Mouse (Mus musculus): ENCODE measurements around the gene Gm5089. TPM values are rescaled to one million over a fixed set of nuclear protein-coding genes. Genes with fewer than 3 reads are reported as not detected.
A peak's percentile ranks its signal among the peaks of the same experiment; 100 is the strongest.

Gene Gm5089
- total RNA-seq, 2 experiments from 2014 or later, result 0.16 TPM; not detected in 1

DNA sequence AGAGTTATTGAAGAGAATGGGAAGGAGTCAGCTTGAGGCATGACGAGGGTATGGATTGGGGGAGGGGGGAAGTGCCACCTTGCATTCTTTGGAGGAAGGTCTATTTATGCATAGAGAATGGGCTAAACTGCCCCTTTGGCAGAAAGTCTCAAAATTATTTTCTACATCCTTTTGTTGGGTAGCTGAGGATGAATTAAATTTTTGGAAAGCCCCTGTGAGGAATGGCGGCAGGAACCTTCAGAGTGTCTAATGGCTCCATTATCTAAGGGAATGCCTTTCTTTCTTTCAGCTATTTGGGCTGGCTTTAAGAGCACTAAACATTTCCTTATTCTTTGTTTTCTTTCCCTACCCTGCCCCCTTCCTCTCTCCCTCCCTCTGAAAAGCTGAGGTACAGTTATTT lies 29.4 kb upstream of the Gm5089 start:
- intact Hi-C loops (cut with DNase I), result no loop called here
- DNase-seq (ENCODE audit: extremely low spot score in 1 of 2, low spot score in 2 of 2), result no peak

GRCm38 (mm10) chr14:122479461-122480109 lies 28.7 kb upstream of the Gm5089 start:
- no peak for DNase-seq (ENCODE audit: extremely low spot score in 1 of 2, low spot score in 2 of 2)
- intact Hi-C loops (cut with DNase I), result loop anchor here (5.0 kb wide), 2 partner anchors 97 to 252 kb away; no protein-coding TSS in a partner anchor

- intact Hi-C loops (cut with DNase I), result loop anchor here (5.0 kb wide), 2 partner anchors 96 to 251 kb away; no protein-coding TSS in a partner anchor
- DNase-seq (ENCODE audit: extremely low spot score in 1 of 2, low spot score in 2 of 2), result peak in 1 of 2 experiments; percentile 48
Measured at GRCm38 (mm10) chr14:122478574-122479011, 27.7 kb upstream of the Gm5089 start.

DNA sequence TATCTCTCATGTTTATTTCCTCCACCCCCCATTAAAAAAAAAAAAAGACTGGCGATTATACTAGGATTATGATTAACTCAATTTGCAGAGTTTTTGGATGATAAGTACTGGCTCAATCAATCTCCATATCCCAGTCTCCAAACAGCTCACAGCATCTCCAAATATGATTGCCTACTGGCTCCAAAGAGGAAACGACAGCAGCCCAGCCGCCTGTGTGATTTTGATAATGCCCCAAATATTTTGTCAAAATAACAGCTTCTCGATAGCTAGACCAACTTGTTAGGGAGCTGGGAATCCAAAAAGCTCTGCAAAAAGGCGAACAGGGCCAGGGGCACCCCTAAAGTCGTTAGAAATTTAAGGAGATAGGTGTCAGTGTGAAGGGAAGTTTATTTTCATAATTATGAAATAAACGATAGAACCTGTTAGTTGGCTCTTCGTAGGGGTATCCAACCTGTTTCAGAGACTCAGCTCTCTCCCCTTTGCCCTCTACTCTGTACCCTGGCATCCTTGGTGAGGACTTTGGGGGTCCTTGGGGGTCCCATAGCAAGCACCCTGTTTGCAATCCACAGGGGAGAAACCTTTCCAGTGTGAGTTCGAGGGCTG lies 27.2 kb upstream of the Gm5089 start:
- intact Hi-C loops (cut with DNase I), result loop anchor here (5.0 kb wide), 2 partner anchors 96 to 251 kb away; no protein-coding TSS in a partner anchor
- DNase-seq (ENCODE audit: extremely low spot score in 1 of 2, low spot score in 2 of 2), result no peak

DNA sequence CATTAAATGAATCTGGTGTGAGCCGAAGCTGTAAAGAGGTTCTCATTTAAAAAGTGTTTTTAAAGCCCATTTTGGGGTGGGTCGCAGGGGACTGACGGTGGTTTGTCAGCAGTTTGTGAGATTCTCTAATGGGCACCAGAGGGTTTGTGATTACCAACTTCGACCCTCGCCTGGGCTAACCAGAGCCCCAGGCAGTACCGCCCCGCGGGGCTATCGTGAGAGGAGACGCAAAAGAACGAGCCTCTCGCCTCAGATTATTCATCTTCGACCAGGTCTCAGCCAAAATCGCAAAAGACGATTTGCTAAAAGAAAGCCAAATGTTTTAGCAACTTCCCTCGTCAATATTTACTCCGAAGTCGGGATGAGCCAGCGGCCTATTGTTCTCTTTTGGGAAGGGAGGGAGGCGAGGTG lies 26.4 kb upstream of the Gm5089 start:
- no peak for DNase-seq (ENCODE audit: extremely low spot score in 1 of 2, low spot score in 2 of 2)
- intact Hi-C loops (cut with DNase I), result loop anchor here (5.0 kb wide), 2 partner anchors 95 to 250 kb away; no protein-coding TSS in a partner anchor

- intact Hi-C loops (cut with DNase I), result loop anchor here (5.0 kb wide), 2 partner anchors 95 to 250 kb away; no protein-coding TSS in a partner anchor
- no peak for DNase-seq (ENCODE audit: extremely low spot score in 1 of 2, low spot score in 2 of 2)
Measured at GRCm38 (mm10) chr14:122476822-122477215, 25.9 kb upstream of the Gm5089 start.

GRCm38 (mm10) chr14:122476041-122476821 lies 25.3 kb upstream of the Gm5089 start:
- intact Hi-C loops (cut with DNase I), result loop anchor here (5.0 kb wide), 2 partner anchors 94 to 249 kb away; no protein-coding TSS in a partner anchor
- peak in 1 of 2 experiments; percentile 39 for DNase-seq (ENCODE audit: extremely low spot score in 1 of 2, low spot score in 2 of 2)

DNA sequence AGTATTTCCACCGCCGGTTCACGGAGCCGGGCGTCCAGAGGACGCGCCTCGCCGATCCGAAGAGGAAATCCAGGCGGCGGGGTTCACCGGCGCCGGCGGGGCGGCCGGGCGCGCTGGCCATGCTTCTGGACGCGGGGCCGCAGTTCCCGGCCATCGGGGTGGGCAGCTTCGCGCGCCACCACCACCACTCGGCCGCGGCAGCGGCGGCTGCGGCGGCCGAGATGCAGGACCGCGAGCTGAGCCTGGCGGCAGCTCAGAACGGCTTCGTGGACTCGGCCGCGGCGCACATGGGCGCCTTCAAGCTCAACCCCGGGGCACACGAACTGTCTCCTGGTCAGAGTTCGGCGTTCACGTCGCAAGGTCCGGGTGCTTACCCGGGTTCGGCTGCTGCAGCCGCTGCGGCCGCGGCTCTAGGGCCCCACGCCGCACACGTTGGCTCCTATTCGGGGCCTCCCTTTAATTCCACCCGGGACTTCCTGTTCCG lies 24.7 kb upstream of the Gm5089 start:
- intact Hi-C loops (cut with DNase I), result loop anchor here (5.0 kb wide), 2 partner anchors 93 to 248 kb away; no protein-coding TSS in a partner anchor
- DNase-seq (ENCODE audit: extremely low spot score in 1 of 2, low spot score in 2 of 2), result no peak

DNA sequence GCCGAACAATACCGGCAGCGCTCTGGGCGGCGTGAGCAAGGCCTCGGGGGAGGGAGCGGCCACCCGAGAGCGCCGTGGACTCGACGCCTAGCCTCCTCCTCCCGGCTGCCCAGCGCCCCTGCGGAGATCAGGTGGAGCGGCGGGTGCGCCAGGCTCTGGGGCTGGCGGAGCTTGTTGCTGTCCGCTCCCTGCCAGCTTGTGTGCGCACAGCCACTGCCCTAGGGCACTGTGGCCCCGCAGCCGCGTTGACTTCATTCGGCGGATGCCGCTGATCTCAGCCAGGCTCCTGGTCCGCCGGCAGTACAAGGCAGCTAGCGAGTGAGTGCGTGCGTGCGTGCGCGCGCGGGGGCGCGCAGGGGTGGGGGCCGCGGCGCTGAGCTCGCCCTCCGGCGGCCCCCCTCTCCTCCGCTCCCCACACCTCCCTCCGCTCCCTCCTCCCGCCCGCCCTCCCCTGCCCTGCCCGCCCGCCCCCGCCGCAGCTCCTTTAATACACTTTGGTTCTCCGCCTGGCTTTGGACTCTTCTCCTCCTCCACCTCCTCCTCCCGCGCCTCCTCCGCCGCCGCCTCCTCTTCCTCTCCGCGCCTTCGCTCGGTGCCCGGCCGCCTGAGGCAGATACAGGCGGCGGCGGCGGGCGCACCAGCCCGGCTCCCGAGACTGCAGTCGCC lies 24.1 kb upstream of the Gm5089 start, which contains the start of gene Zic2:
TSS of gene Zic2 (plus strand) at position 545 of the 666 bp plus-strand sequence.
- DNase-seq (ENCODE audit: extremely low spot score in 1 of 2, low spot score in 2 of 2), result peak in 1 of 2 experiments; percentile 92

GRCm38 (mm10) chr14:122474041-122474890 lies 23.4 kb upstream of the Gm5089 start:
- peak in 1 of 2 experiments; percentile 92 for DNase-seq (ENCODE audit: extremely low spot score in 1 of 2, low spot score in 2 of 2)
- intact Hi-C loops (cut with DNase I), result no loop called here

More for the DNA sequence above, 24.1 kb upstream of the Gm5089 start, which contains the start of gene Zic2:
- intact Hi-C loops (cut with DNase I), result loop anchor here (5.0 kb wide), 2 partner anchors 93 to 248 kb away; no protein-coding TSS in a partner anchor

GRCm38 (mm10) chr14:122473211-122473751 lies 22.4 kb upstream of the Gm5089 start:
- intact Hi-C loops (cut with DNase I), result no loop called here
- DNase-seq (ENCODE audit: extremely low spot score in 1 of 2, low spot score in 2 of 2), result peak in 1 of 2 experiments; percentile 19

DNA sequence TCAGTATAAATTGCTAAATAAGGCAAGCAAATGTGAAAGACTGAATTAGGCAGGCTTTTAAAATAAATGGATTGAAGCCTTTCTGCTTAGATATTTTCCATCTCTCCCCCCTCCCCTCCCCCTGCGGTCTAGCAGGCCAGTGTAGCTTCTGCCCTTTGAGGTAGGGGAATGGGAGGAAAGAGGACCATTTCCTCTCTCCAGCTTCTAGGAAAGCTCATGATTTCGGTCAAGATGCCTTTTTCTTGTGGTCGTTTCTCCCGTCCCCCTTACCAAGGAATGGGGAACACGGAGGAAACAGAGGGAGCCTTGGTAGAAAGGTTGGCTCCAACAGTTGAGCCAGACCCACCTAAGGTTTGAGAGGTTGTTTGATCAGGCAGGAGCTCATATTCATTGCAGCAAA lies 21.7 kb upstream of the Gm5089 start:
- intact Hi-C loops (cut with DNase I), result no loop called here
- no peak for DNase-seq (ENCODE audit: extremely low spot score in 1 of 2, low spot score in 2 of 2)

DNA sequence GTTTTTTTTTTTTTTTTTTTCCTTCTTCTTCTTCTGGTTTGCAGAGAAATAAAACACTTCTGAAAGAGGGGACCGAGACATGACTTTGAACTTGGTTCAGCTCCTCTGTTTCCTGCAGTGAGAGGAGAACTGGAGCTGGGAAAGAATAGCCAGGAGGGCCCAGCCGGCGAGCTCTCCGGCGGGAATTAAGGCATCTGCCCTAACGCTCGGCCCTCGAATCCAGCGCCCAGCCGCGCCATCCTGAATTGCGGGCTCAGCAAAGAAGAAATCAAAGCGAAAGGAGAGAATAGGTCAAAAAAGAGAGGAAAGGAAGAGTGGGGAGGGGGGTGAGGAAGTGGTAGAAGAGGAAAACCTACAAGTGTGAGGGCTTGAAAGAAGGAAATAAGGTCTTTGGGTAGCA lies 21.2 kb upstream of the Gm5089 start:
- DNase-seq (ENCODE audit: extremely low spot score in 1 of 2, low spot score in 2 of 2), result no peak
- intact Hi-C loops (cut with DNase I), result no loop called here

- peak in 1 of 2 experiments; percentile 37 for DNase-seq (ENCODE audit: extremely low spot score in 1 of 2, low spot score in 2 of 2)
- intact Hi-C loops (cut with DNase I), result no loop called here
Measured at GRCm38 (mm10) chr14:122471449-122472085, 20.7 kb upstream of the Gm5089 start.

DNA sequence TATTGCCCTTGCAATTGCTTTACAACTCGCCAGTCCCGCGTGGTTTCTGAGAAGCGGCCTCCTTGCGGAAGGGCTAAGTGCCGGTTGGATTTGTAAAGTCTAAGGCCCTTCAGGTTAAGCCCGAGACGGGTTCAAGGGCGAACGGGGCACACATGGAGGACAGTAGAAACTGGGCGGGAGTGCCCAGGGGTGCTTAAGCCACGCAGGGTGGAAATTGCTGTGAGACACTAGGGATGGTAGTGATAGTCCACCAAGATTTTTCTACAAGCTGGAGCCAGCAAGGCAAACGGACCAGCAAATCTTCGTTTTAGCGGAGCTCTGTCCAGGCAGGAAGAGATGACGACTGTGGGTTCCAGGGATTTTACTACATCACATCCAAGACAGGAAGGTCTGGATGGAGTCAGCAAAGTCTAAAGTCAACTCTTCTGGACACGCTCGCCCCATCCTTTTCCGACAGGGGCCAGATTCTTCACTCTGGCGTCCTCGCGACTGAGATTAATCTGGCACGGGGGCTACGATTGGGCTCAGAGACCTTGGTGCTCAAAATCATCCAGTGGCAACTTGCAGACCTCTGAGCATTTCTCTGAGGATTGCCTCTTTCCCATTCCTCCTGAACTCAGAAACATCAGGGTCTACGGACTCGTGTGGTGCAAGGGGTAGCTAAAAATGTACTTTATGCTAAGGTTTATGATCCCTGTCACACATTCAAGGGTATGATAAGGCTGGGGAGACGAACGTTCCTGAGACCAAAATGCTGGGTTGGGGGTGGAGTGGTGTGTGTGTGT lies 18.2 kb upstream of the Gm5089 start:
- DNase-seq (ENCODE audit: extremely low spot score in 1 of 2, low spot score in 2 of 2), result no peak
- intact Hi-C loops (cut with DNase I), result no loop called here
